8 mouse cellular contexts compared by ENCODE assay signal in the genomic region with DNA sequence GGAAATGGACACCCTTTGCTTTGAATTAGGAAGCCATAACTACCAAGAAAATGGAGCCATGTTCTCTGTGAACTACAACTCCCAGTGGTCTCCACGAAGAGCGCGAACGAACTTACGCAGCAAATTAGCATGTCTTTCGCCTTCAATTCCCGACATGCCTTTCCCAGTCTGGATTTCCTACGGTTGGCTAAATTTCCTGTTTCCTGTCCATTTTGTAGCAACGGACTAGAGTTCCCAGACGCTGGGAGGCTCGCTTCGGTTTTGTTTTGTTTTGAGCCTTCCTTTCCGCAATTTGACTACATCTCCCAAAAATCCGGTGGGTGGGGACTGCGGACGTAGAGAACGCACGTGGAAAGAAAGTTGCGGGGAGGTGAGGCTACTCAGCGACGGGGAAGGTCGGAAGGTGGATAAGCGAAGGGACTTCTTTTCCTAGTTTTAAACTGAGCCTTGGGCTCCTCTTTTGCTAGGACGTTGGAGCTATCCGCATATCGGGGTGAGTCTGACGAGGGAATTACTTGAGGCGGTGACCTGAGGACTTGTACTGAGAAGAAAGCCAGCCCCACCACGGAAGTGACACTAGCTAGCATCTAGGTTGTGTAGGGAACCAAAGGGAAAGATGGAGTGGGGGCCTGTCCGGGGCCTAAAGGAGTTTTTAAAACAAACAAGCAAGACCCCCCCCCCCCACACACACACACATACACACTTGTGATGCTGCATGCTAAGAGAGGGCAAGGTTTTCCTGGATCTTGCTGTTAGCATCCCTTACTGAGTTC. TPM values are rescaled to one million over a fixed set of nuclear protein-coding genes. Genes with fewer than 3 reads are reported as not detected.
DNase-seq lines count a peak whose midpoint lies in the region; ATAC-seq and TF ChIP-seq lines count a peak whose summit lies in the region.

A gene (plus strand): TSS at position 171 of the 773 bp plus-strand sequence.

- H3K4me1 ChIP-seq in hindbrain, postnatal 0 days (ENCODE audit: insufficient read depth, low read length), result no peaks in the 10 kb centered on the region

- TF ChIP-seq CTCF in gastrocnemius, adult 2 months (IDR thresholded peaks at IDR 0.05), result no peak
- no peak for TF ChIP-seq CTCF in hindbrain, postnatal 0 days (IDR thresholded peaks at IDR 0.05; ENCODE audit: low read depth)
- no peak for TF ChIP-seq CTCF in left cerebral cortex, adult 2 months (IDR thresholded peaks at IDR 0.05)

- peak within 1 kb of the TSS; percentile 87 for H3K4me2 ChIP-seq in hindbrain, postnatal 0 days (ENCODE audit: low read depth, low read length)

- DNase-seq in WW6 (ENCODE audit: low read depth, low spot score), result peak; percentile 67
- peak; percentile 76 for DNase-seq in gastrocnemius, adult 2 months
- DNase-seq in hindbrain, postnatal 0 days (ENCODE audit: low spot score), result peak; percentile 97
- peak; percentile 72 to 81 for DNase-seq in left cerebral cortex, adult 2 months (ENCODE audit: extremely low spot score in 1 of 2, low spot score in 2 of 2)
- DNase-seq in right cerebral cortex, adult 2 months (ENCODE audit: low spot score in 2 of 2), result peak; percentile 90 to 91
- DNase-seq in urinary bladder, postnatal 36 days (ENCODE audit: low spot score in 2 of 2), result peak; percentile 66 to 81

- no peaks in the 10 kb centered on the region for H3K9me3 ChIP-seq in hindbrain, postnatal 0 days (ENCODE audit: low read length)

- peak within 1 kb of the TSS; percentile 59; the same call in 1 of the 2 replicates for H3K9ac ChIP-seq in hindbrain, postnatal 0 days (replicated peaks; ENCODE audit: low read length)

- under 1% methylated on average over 30 of the region's 30 CpGs for WGBS in hindbrain, postnatal 0 days

- peaks cover 46% of the 10 kb centered on the region for H3K36me3 ChIP-seq in hindbrain, postnatal 0 days (ENCODE audit: insufficient read depth, low read length)

- intact Hi-C loops in gastrocnemius, adult 2 months (cut with DNase I), result no loop called here
- intact Hi-C loops in left cerebral cortex, adult 2 months (cut with DNase I), result loop anchor here (1.0 kb wide), 3 partner anchors 11 to 34 kb away; a partner anchor contains a TSS

- peak within 1 kb of the TSS; percentile 88 for H3K27ac ChIP-seq in gastrocnemius, adult 2 months
- H3K27ac ChIP-seq in hindbrain, postnatal 0 days, result peak within 1 kb of the TSS; percentile 54
- peak within 1 kb of the TSS; percentile 69 for H3K27ac ChIP-seq in left cerebral cortex, adult 2 months

- peak; percentile 90 for ATAC-seq in common myeloid progenitor, adult 5-6 weeks (replicated peaks; ENCODE audit: low read depth, poor library complexity, severe bottlenecking)
- peak; percentile 93 for ATAC-seq in hindbrain, postnatal 0 days
- ATAC-seq in megakaryocyte, adult 5-6 weeks (ENCODE audit: poor library complexity, severe bottlenecking), result peak; percentile 97

- H3K27me3 ChIP-seq in hindbrain, postnatal 0 days (ENCODE audit: insufficient read depth, low read length), result no peaks in the 10 kb centered on the region

- peak within 1 kb of the TSS; percentile 81 for H3K4me3 ChIP-seq in gastrocnemius, adult 2 months
- peak within 1 kb of the TSS; percentile 68 for H3K4me3 ChIP-seq in hindbrain, postnatal 0 days (ENCODE audit: low read length)
- H3K4me3 ChIP-seq in left cerebral cortex, adult 2 months, result peak within 1 kb of the TSS; percentile 71

RNA-seq across cellular contexts. Expression of the gene that starts here (rescaled TPM):
- 114 and 121 TPM in 2 replicates for total RNA-seq in common myeloid progenitor, adult 5-6 weeks (2017)
- total RNA-seq in gastrocnemius, adult 2 months (2021), result 10 to 100 TPM; 44.1 to 50.2 TPM
- total RNA-seq in hindbrain, postnatal 0 days (2014; rRNA removed), result 32.1 and 43.2 TPM in 2 replicates
- 44.6 and 50.3 TPM in 2 replicates for polyA plus RNA-seq in hindbrain, postnatal 0 days (2015; fragmentation: Nextera tagmentation; extraction: Ambion mirVana)
- total RNA-seq in left cerebral cortex, adult 2 months (2021), result 10 to 100 TPM; 52.6 to 55.1 TPM
- total RNA-seq in megakaryocyte, adult 5-6 weeks (2015), result 134 and 135 TPM in 2 replicates
- total RNA-seq in megakaryocyte, adult 5-6 weeks (2017), result 99.8 and 106 TPM in 2 replicates

Comparison
In these comparisons a context has a peak if more than half of its experiments do, and no peak if none do; other contexts are left out.
1. Peak in every context shown above with its lines: DNase-seq, ATAC-seq, H3K4me3 ChIP-seq and H3K27ac ChIP-seq.